Mouse (Mus musculus): ENCODE results near the gene Dnajc4. TPM values are rescaled to one million over a fixed set of nuclear protein-coding genes. Genes with fewer than 3 reads are reported as not detected.
"Not testable (repeated sequence)": the region's sequence is repeated elsewhere in the genome, so short reads cannot be mapped to it uniquely, and the experiment has no call there.

Gene Dnajc4
- polyA plus RNA-seq, 1 experiment from 2014 or later = 24.6 TPM

DNA sequence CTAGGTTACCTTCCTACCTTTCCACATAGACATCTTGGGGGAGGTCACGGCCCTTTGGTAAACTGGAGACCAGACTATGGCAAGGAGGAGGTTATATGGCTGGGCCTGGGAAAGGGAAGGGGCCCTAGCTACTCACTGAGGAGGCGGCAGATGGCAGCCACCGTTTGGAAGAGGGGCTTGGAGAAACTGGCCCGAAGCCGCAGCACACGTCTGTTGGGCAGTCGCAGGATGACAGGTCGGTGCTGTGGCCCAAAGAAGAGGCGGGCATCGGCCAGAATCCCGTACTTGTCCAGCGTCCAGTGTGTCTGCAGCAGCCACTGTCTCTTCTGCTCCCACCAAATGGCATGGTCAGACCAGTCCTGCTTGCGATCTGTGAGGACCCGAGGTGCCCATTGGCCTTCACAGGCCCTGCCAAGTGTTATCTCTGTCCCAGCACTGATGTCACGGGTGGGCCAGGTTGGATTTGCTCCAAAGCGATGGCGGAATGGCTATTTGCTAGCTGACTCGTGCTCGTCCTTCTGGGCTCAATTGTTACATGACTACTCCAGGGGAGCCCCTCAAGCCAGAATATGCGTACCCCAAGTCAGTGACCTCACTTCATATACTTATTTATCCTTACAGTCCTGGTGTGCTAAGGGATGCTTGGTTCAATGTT is 22.2 kb upstream of the Dnajc4 start:
- Histone ChIP-seq H3K4me1 (peaks cover 24% of the 10 kb centered on the region), H3K27ac (no peak overlapping the region), H3K4me3 (no peak overlapping the region), H3K9me3 (no peaks in the 10 kb centered on the region), H3K36me3 (peaks cover 44% of the 10 kb centered on the region), H3K27me3 (ENCODE audit: insufficient read depth, poor library complexity, severe bottlenecking) (no peaks in the 10 kb centered on the region)
- DNase-seq (ENCODE audit: low spot score) = no peak
- 87% methylated on average over 20 of the region's 20 CpGs for WGBS

DNA sequence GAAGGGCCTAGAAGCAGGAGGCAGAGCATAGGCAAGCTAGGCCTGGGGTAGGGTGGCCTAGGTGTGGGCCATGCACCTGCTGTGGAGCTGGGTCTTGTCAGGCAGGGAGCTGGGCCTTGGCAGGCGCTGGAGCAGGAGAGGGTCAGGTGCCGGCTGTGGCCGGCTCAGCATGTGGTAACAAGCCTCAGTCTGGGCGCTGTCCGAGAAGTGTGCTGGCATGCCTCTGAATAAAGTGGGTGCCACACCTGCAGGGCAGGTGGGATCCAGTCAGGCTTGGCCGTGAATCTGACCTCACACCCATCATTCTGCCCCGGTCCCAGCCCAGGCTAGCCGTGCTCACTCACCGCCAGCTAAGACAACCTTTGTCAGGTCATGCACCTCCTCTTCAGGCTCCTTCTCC is 21.6 kb upstream of the Dnajc4 start:
- H3K9me3 ChIP-seq = no peaks in the 10 kb centered on the region
- H3K36me3 ChIP-seq = peaks cover 37% of the 10 kb centered on the region
- no peak overlapping the region for H3K27ac ChIP-seq
- no peak overlapping the region for H3K4me3 ChIP-seq
- WGBS = 90% methylated on average over 9 of the region's 9 CpGs
- peaks cover 18% of the 10 kb centered on the region for H3K4me1 ChIP-seq
- no peaks in the 10 kb centered on the region for H3K27me3 ChIP-seq (ENCODE audit: insufficient read depth, poor library complexity, severe bottlenecking)
- DNase-seq (ENCODE audit: low spot score) = no peak

DNA sequence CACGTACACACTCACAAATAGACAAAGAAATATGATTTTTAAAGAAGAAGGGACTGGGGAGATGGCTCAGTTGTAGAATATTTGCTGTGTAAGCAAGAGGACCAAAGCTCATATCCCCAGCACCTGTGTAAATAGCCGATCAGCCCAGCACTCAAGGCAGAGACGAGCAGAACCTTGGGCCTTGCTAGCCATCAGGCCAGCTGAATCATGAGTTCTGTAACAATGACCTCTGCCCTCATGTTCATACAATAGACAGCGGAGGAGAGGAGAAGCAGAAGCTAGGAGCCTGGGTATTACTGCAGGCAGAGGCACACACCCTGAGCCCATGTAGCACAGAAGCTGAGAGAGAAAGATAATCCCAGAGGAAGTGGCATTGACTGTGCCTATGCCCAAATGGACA is 20.1 kb upstream of the Dnajc4 start:
- WGBS = 84% methylated on average over 4 of the region's 4 CpGs
- DNase-seq (ENCODE audit: low spot score) = no peak
- no peak overlapping the region for H3K4me3 ChIP-seq

DNA sequence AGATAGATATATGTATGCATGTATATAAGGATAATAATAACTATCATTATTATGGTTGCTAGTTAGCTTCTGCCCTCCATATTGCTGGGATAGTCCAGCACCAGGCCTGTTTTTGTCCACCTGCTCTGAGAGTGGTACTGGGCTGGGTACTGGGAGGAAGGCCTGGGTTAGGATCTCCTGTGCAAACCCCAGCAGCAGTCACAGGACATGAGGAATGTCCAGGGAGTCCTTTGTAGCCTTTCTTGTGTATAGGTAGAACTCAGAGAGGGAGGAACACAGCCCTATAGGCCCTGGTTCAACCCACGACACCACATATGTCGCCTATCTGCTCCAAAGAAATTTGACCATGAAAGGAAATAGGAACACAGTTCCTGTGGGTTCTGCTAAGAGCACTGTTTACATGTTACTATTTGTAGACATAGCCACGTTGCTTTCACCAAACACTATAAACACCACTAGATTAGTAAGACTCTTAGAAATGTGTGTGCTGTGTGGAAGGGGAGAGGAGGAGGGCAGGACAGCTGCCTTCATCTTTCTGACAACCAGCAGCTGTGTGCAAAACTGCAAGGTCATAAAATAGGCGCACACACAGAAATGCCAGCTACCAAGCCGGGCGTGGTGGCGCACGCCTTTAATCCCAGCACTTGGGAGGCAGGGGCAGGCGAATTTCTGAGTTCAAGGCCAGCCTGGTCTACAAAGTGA is 14.7 kb upstream of the Dnajc4 start:
- no peaks in the 10 kb centered on the region for H3K4me1 ChIP-seq
- H3K4me3 ChIP-seq = no peak overlapping the region
- no peak for DNase-seq (ENCODE audit: low spot score)
- H3K9me3 ChIP-seq = no peaks in the 10 kb centered on the region
- H3K27ac ChIP-seq = no peak overlapping the region
- H3K36me3 ChIP-seq = peaks cover 4% of the 10 kb centered on the region; the same call in 1 of the 2 replicates
- H3K27me3 ChIP-seq (ENCODE audit: insufficient read depth, poor library complexity, severe bottlenecking) = no peaks in the 10 kb centered on the region
- WGBS = 86% methylated on average over 9 of the region's 9 CpGs

More for the DNA sequence above, 20.1 kb upstream of the Dnajc4 start:
- no peak overlapping the region for H3K27ac ChIP-seq
- H3K4me1 ChIP-seq = peaks cover 3% of the 10 kb centered on the region; the same call in 1 of the 2 replicates
- no peaks in the 10 kb centered on the region for H3K27me3 ChIP-seq (ENCODE audit: insufficient read depth, poor library complexity, severe bottlenecking)
- no peaks in the 10 kb centered on the region for H3K9me3 ChIP-seq
- peaks cover 22% of the 10 kb centered on the region for H3K36me3 ChIP-seq

DNA sequence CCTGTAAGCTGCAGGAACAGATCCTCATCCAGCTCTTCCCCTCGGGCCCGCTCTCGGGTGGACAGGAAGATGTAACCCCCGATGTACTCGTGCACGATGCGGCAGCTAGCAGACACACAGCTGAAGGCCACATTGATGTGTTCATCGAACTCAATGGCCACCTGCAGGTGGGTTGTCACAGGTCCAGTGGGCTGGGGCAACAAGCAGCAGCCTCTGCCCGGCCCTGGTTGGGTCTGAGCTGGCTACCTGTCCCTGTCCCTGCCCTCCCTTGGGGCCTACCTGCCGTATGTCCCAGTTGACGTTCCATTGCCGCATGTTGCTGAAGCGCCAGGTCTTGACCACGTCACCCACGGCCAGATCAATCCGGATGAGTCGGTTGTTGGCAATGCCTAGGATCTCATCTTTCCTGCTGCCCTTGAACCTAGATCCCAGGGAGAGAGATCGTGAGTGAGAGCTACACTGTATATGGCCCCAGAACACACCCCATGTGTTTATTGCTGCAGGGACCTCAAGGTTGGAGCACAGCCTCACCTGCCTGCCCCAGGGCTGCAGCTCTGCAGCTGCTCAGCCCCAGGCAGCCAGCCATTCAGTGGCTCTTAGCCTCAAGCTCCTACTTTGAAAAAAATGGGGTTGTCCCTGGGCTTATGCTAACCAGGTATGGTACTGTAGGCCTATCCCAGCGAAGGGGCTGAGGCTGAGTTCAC is 7.1 kb upstream of the Dnajc4 start:
- 93% methylated on average over 19 of the region's 19 CpGs for WGBS
- H3K9me3 ChIP-seq = no peaks in the 10 kb centered on the region

DNA sequence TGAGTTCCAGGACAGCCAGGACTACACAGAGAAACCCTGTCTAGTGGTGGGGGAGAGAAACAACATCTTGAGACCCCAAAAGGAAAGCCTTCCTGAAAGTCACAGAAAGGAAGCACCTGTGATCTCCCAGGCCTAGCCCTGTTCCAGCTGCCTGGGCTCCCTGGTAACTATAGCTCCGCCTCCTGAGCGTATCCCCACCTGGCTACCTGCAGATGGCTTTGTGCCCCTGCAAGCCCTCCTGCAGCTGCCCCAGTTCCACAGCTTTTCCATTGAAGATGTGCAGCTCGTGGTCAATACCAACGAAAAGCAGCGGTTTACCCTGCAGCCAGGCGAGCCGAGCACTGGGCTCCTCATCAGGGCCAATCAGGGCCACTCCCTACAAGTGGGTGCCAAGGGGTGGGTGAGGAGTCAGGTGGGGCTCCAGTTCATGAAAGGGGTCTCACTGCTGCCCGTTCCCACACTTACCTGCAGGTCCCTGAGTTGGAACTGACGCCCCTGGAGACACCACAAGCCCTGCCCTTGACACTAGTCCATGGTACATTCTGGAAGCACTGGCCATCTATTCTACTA is 5.4 kb upstream of the Dnajc4 start:
- Histone ChIP-seq H3K36me3 (peaks cover 34% of the 10 kb centered on the region), H3K4me1 (peaks cover 46% of the 10 kb centered on the region), H3K9me3 (no peaks in the 10 kb centered on the region), H3K27me3 (ENCODE audit: insufficient read depth, poor library complexity, severe bottlenecking) (no peaks in the 10 kb centered on the region), H3K27ac (no peak overlapping the region), H3K4me3 (no peak overlapping the region)
- 75% methylated on average over 9 of the region's 9 CpGs for WGBS
- no peak for DNase-seq (ENCODE audit: low spot score)

More for the DNA sequence above, 7.1 kb upstream of the Dnajc4 start:
- Histone ChIP-seq H3K27ac (no peak overlapping the region), H3K27me3 (ENCODE audit: insufficient read depth, poor library complexity, severe bottlenecking) (no peaks in the 10 kb centered on the region), H3K4me1 (peaks cover 33% of the 10 kb centered on the region), H3K36me3 (peaks cover 34% of the 10 kb centered on the region), H3K4me3 (no peak overlapping the region)
- DNase-seq (ENCODE audit: low spot score) = no peak

DNA sequence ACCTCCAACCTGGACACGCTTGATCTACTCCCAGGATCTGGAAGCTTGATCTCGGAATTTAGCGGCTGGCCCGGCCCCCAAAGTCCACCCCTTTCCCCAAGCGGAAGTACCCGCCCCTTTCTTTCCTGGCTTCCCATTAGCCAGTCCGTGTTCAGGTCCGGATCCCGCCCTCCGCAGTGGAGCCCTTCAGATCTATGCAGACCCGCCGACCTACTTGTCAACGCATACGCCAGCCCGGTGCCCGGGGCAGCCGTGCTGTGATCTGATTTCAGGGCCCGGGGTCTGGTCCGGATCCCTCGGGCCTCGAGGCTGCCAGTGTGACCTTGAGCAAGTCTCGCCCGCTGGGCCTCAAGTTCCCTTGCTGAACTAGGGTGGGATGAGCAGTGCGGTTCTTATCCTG is 3.6 kb upstream of the Dnajc4 start, which contains the start of the genes Nudt22 and Trpt1:
Gene Nudt22 (minus strand): TSS at position 112 of the 400 bp plus-strand sequence.
Gene Trpt1 (plus strand): TSS at position 126 of the 400 bp plus-strand sequence.
- no peaks in the 10 kb centered on the region for H3K9me3 ChIP-seq
- H3K36me3 ChIP-seq = peaks cover 29% of the 10 kb centered on the region
- peaks cover 58% of the 10 kb centered on the region for H3K4me1 ChIP-seq
- H3K27ac ChIP-seq = peak within 1 kb of the TSS; percentile 89
- peak within 1 kb of the TSS; percentile 73 for H3K4me3 ChIP-seq
- WGBS = under 1% methylated on average over 24 of the region's 24 CpGs
- no peaks in the 10 kb centered on the region for H3K27me3 ChIP-seq (ENCODE audit: insufficient read depth, poor library complexity, severe bottlenecking)
- peak; percentile 96 for DNase-seq (ENCODE audit: low spot score)

DNA sequence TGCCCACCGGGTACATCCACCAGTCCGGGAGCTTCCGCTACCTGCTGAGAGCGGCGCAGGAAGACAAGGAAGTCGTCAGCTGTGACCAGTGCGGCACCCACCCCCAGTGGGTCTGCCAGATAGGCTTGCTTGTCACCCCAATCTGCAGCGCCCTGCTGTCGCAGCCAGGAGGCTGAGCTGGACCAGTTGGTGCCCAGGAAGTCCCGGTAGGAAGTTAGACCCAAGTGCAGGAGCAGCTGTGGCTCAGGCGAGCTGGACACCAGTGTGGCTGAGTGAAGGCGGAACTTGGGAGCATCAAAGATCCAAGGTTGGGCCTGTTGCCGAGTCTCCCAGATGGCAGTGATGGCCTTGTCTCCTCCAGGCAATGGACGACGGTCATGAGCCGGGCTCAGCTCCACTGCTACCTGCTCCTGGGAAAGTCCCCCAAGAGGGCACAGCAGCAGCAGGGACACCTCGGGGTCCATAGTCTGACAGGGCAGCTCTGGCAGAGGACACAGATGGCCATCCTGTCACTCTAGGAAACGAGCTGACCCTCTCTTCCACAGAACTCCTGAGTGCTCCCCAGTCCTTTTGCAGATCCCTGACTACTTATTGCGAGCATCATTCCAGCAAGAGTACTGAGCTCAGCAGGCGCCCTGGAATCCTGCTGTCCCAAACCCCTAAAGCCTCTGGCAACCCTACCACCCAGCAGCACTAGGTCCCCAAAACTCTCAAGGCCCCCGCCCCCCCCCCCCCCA is 3.1 kb upstream of the Dnajc4 start:
- Histone ChIP-seq H3K4me3 (peak overlapping the region; percentile 73), H3K36me3 (peaks cover 27% of the 10 kb centered on the region), H3K9me3 (no peaks in the 10 kb centered on the region), H3K27ac (peak overlapping the region; percentile 89), H3K4me1 (peaks cover 58% of the 10 kb centered on the region), H3K27me3 (ENCODE audit: insufficient read depth, poor library complexity, severe bottlenecking) (no peaks in the 10 kb centered on the region)
- WGBS = 51% methylated on average over 20 of the region's 21 CpGs
- DNase-seq (ENCODE audit: low spot score) = no peak

DNA sequence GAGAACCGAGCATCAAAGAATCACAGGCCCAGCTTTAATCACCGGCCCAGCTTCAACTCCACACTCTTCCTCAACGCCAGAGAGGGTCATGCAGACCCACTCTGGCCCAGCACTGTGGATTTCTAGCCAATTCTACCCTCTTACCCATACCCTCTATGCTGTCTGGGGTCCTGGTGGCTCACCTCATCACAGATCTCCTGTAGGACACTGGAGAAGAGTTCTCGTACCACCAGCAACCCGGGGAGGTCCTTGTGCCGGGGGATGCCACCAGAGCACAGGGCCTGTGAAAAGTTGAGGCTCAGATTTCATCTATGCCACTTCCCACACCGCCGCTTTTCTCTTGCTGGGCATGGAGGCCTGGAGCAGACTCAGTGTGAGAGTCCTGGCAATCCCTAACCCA is 2.1 kb upstream of the Dnajc4 start:
- WGBS = 86% methylated on average over 8 of the region's 8 CpGs
- peaks cover 58% of the 10 kb centered on the region for H3K4me1 ChIP-seq
- peaks cover 19% of the 10 kb centered on the region for H3K36me3 ChIP-seq
- no peaks in the 10 kb centered on the region for H3K9me3 ChIP-seq
- 0 out of 2 replicates have a peak overlapping the region, but pooled peaks have one; percentile 89 for H3K27ac ChIP-seq
- H3K27me3 ChIP-seq (ENCODE audit: insufficient read depth, poor library complexity, severe bottlenecking) = no peaks in the 10 kb centered on the region
- peak overlapping the region; percentile 73 for H3K4me3 ChIP-seq
- no peak for DNase-seq (ENCODE audit: low spot score)

DNA sequence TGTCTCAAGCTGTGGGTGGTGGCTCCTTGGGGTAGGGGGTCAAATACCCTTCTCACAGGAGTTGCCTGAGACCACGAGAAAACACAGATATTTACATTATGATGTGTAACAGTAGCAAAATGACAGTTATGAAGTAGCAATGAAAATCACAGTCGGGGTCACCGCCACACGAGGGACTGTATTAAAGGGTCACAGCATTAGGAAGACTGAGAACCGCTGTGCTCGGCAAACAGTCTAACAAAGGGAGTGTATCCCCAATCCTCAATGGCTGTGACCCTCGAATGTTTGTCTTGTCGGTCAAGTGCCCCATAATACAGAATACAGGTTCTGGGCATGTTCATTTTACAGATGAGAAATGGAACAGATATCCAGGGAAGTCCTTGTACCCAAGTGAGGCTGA is 1.6 kb upstream of the Dnajc4 start:
- Histone ChIP-seq H3K27ac (no peak overlapping the region), H3K27me3 (ENCODE audit: insufficient read depth, poor library complexity, severe bottlenecking) (no peaks in the 10 kb centered on the region), H3K36me3 (peaks cover 18% of the 10 kb centered on the region), H3K4me1 (peaks cover 58% of the 10 kb centered on the region), H3K4me3 (no peak overlapping the region), H3K9me3 (no peaks in the 10 kb centered on the region)
- WGBS = 88% methylated on average over 8 of the region's 8 CpGs
- no peak for DNase-seq (ENCODE audit: low spot score)

DNA sequence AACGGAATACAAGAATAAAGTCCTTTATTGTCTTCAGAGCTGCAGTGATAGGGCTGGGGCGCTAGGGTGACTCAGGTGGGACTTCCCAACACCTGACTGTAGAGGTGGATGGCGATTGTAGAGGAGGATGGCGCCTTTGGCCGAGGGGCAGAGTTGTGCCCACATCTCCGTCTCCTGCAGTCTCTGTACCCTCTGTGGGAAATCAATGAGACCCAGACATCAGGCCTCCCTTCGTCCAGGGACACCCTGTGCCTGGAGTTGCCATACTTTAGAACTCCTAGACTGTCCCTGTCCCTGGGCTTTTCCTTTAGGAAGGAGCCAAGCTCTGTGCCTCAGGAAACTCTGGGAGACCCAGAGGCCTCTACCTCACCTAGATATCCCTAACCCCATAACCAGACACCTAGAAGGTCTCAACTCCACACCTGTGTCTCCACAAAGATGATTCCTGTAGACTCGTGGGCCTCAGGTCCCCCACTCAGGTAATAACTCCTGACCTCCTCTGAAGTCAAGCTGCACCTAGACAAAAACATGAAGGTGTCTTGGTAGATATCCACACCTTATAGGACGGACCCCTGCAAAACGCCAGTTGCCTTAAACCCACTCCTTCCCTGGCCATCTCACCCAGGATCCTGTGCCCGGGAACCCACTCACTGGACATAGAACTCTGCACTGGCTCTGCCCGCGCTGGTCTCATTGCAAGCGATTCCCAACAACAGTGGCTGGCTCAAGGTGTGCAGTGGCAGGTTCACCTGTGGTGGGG is 819 bp upstream of the Dnajc4 start:
- 61% methylated on average over 14 of the region's 14 CpGs for WGBS
- Histone ChIP-seq H3K27ac (peak overlapping the region; percentile 87), H3K4me1 (peaks cover 61% of the 10 kb centered on the region), H3K36me3 (peaks cover 9% of the 10 kb centered on the region), H3K27me3 (ENCODE audit: insufficient read depth, poor library complexity, severe bottlenecking) (no peaks in the 10 kb centered on the region), H3K4me3 (peak overlapping the region; percentile 70), H3K9me3 (no peaks in the 10 kb centered on the region)
- DNase-seq (ENCODE audit: low spot score) = no peak

DNA sequence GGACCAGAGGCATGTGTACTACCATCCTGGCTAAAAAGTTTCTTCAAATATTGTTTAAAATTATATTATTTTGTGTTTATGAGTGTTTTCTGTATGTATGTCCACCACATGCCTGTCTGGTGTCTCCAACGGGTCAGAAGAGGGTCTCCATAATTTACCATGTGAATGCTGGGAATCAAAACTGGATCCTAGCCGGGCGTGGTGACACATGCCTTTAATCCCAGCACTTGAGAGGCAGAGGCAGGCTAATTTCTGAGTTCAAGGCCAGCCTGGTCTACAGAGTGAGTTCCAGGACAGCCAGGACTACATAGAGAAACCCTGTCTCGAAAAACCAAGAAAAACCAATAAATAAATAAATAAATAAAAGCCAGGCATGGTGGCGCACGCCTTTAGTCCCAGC is 1.2 kb downstream of the Dnajc4 start:
- H3K36me3 ChIP-seq; DNase-seq (ENCODE audit: low spot score); H3K4me3 ChIP-seq; H3K27me3 ChIP-seq (ENCODE audit: insufficient read depth, poor library complexity, severe bottlenecking); H3K27ac ChIP-seq; H3K9me3 ChIP-seq: not testable (repeated sequence)
- peaks cover 63% of the 10 kb centered on the region for H3K4me1 ChIP-seq
- WGBS = 90% methylated on average over 6 of the region's 6 CpGs
